Mouse (Mus musculus) intestine, postnatal 0 days (tissue): ENCODE results near the gene 2310057M21Rik. TPM values are rescaled to one million over a fixed set of nuclear protein-coding genes. Genes with fewer than 3 reads are reported as not detected.

Experiments used
- ATAC-seq: fragments of 200-750 bp; cut with Nextera tagmentation; 2 replicates; pipeline ENCODE4 v1.8.0; 2017; ENCODE audit warnings: mild to moderate bottlenecking, moderate TSS enrichment, moderate library complexity
- H3K27ac ChIP-seq: fragments of 300-500 bp; sonication (generic); 2 replicates; pipeline ENCODE4 v1.5.1; 2014; ENCODE audit warnings: mild to moderate bottlenecking, low read depth, low read length, moderate library complexity
- H3K27me3 ChIP-seq: fragments of 300-500 bp; sonication (generic); replicated peaks from 2 replicates; pipeline ENCODE4 v1.6.1; 2014; ENCODE audit warnings: low read length, mixed read lengths; ENCODE audit not compliant: control insufficient read depth, insufficient read depth
- H3K36me3 ChIP-seq: fragments of 300-500 bp; sonication (generic); 2 replicates; pipeline ENCODE4 v1.6.1; 2014; ENCODE audit warnings: mild to moderate bottlenecking, moderate library complexity; ENCODE audit not compliant: control insufficient read depth, insufficient read depth
- H3K4me1 ChIP-seq: fragments of 300-500 bp; sonication (generic); replicated peaks from 2 replicates; pipeline ENCODE4 v1.6.1; 2014; ENCODE audit warnings: antibody characterized with exemption, low read length, mixed read lengths; ENCODE audit not compliant: control insufficient read depth, insufficient read depth
- H3K4me2 ChIP-seq: fragments of 300-500 bp; sonication (generic); replicated peaks from 2 replicates; pipeline ENCODE4 v1.6.1; 2014; ENCODE audit warnings: low read depth, mild to moderate bottlenecking, moderate library complexity
- H3K4me3 ChIP-seq: fragments of 300-500 bp; sonication (generic); 2 replicates; pipeline ENCODE4 v1.5.1; 2014; ENCODE audit warnings: low read depth, low read length
- H3K9ac ChIP-seq: fragments of 300-500 bp; sonication (generic); 2 replicates; pipeline ENCODE4 v1.6.1; 2014; ENCODE audit warnings: mild to moderate bottlenecking, low read depth, low read length
- H3K9me3 ChIP-seq: fragments of 300-500 bp; sonication (generic); 2 replicates; pipeline ENCODE4 v1.6.1; 2016; ENCODE audit warnings: mixed run types; ENCODE audit not compliant: control insufficient read depth
- CTCF ChIP-seq: sonication (generic); IDR thresholded peaks from 2 replicates; pipeline ENCODE4 v1.5.1; 2016; ENCODE audit warnings: low read depth, mild to moderate bottlenecking, control low read depth, antibody characterized with exemption, moderate library complexity
- WGBS: fragments of 180-500 bp; shearing (Covaris S2); extraction: QIAGEN DNeasy Blood & Tissue Kit; methylation state at CpG from one replicate; pipeline ENCODE4 v1.1.7; 2014; 5-methylcytosine and 5-hydroxymethylcytosine counted together
- polyA plus RNA-seq: library from polyadenylated mRNA; unstranded; fragments of >200 nt; fragmentation: Nextera tagmentation; extraction: Ambion mirVana; gene quantifications from 2 replicates; pipeline ENCODE4 v1.2.1, GENCODE M21; 2015

Gene 2310057M21Rik
- polyA plus RNA-seq = 8.0 and 11.0 TPM in 2 replicates

GRCm38 (mm10) chr7:131362615-131363300, at the start of gene 2310057M21Rik:
TSS of gene 2310057M21Rik (minus strand) at chr7:131362759.
- ATAC-seq = peak; percentile 95
- peak within 1 kb of the TSS; percentile 93 for H3K9ac ChIP-seq
- no peaks in the 10 kb centered on the region for H3K9me3 ChIP-seq
- H3K27ac ChIP-seq = peak within 1 kb of the TSS; percentile 79
- H3K36me3 ChIP-seq = peaks cover 3% of the 10 kb centered on the region
- H3K4me3 ChIP-seq = peak within 1 kb of the TSS; percentile 90
- peak within 1 kb of the TSS; percentile 80 for H3K4me2 ChIP-seq
- no peaks in the 10 kb centered on the region for H3K27me3 ChIP-seq
- no peak for TF ChIP-seq CTCF
- no peaks in the 10 kb centered on the region for H3K4me1 ChIP-seq
- under 1% methylated on average over 55 of the region's 55 CpGs for WGBS

- no peak for ATAC-seq
- Histone ChIP-seq H3K4me2 (peak overlapping the region; percentile 91), H3K36me3 (no peaks in the 10 kb centered on the region)
Observed at GRCm38 (mm10) chr7:131411941-131412270, 49.3 kb upstream of the 2310057M21Rik start.

GRCm38 (mm10) chr7:131411221-131411940, 48.8 kb upstream of the 2310057M21Rik start:
- no peak for TF ChIP-seq CTCF
- Histone ChIP-seq H3K4me3 (peak overlapping the region; percentile 92), H3K27ac (peak overlapping the region; percentile 30; the same call in 1 of the 2 replicates), H3K9me3 (no peaks in the 10 kb centered on the region), H3K36me3 (no peaks in the 10 kb centered on the region), H3K9ac (no peak overlapping the region), H3K27me3 (no peaks in the 10 kb centered on the region), H3K4me1 (0 out of 2 replicates have a peak, but pooled peaks cover 6% of the 10 kb centered on the region), H3K4me2 (peak overlapping the region; percentile 91)
- WGBS = 9% methylated on average over 10 of the region's 10 CpGs
- no peak for ATAC-seq

More at GRCm38 (mm10) chr7:131411941-131412270, 49.3 kb upstream of the 2310057M21Rik start:
- Histone ChIP-seq H3K4me1 (0 out of 2 replicates have a peak, but pooled peaks cover 6% of the 10 kb centered on the region), H3K9ac (no peak overlapping the region), H3K9me3 (no peaks in the 10 kb centered on the region), H3K27ac (no peak overlapping the region), H3K4me3 (no peak overlapping the region), H3K27me3 (no peaks in the 10 kb centered on the region)
- no peak for TF ChIP-seq CTCF
- WGBS = 22% methylated on average over 2 of the region's 2 CpGs

- no peak for TF ChIP-seq CTCF
- no peaks in the 10 kb centered on the region for H3K27me3 ChIP-seq
- H3K4me2 ChIP-seq = peak within 1 kb of the TSS; percentile 91
- peak within 1 kb of the TSS; percentile 77 for H3K27ac ChIP-seq
- peak within 1 kb of the TSS; percentile 96 for H3K9ac ChIP-seq
- no peaks in the 10 kb centered on the region for H3K36me3 ChIP-seq
- H3K9me3 ChIP-seq = no peaks in the 10 kb centered on the region
- 0 out of 2 replicates have a peak, but pooled peaks cover 6% of the 10 kb centered on the region for H3K4me1 ChIP-seq
- peak within 1 kb of the TSS; percentile 92 for H3K4me3 ChIP-seq
- under 1% methylated on average over 42 of the region's 42 CpGs for WGBS
- peak; percentile 99 for ATAC-seq
Observed at GRCm38 (mm10) chr7:131410416-131411058, 48.0 kb upstream of the 2310057M21Rik start, which contains the start of the genes Ikzf5 and Acadsb. TSS of gene Ikzf5 (minus strand) at chr7:131410521. TSS of gene Acadsb (plus strand) at chr7:131410601.

GRCm38 (mm10) chr7:131409988-131410385, 47.4 kb upstream of the 2310057M21Rik start:
- peak overlapping the region; percentile 77 for H3K27ac ChIP-seq
- TF ChIP-seq CTCF = peak; percentile 21

More at GRCm38 (mm10) chr7:131409988-131410385, 47.4 kb upstream of the 2310057M21Rik start:
- Histone ChIP-seq H3K27me3 (no peaks in the 10 kb centered on the region), H3K9me3 (no peaks in the 10 kb centered on the region), H3K4me1 (0 out of 2 replicates have a peak, but pooled peaks cover 6% of the 10 kb centered on the region), H3K4me2 (peak overlapping the region; percentile 91), H3K36me3 (no peaks in the 10 kb centered on the region), H3K4me3 (peak overlapping the region; percentile 92), H3K9ac (peak overlapping the region; percentile 96)
- peak; percentile 46 for ATAC-seq
- under 1% methylated on average over 37 of the region's 38 CpGs for WGBS
